Mouse (Mus musculus) layer of hippocampus, adult 9-11 months (tissue): ENCODE data around the gene Ppat.
"Not testable (repeated sequence)": the region's sequence is repeated elsewhere in the genome, so short reads cannot be mapped to it uniquely, and the experiment has no call there.

Experiments
- DNase-seq: peaks from one replicate; pipeline ENCODE4 v3.0.0; 2022

Ppat gene

DNA sequence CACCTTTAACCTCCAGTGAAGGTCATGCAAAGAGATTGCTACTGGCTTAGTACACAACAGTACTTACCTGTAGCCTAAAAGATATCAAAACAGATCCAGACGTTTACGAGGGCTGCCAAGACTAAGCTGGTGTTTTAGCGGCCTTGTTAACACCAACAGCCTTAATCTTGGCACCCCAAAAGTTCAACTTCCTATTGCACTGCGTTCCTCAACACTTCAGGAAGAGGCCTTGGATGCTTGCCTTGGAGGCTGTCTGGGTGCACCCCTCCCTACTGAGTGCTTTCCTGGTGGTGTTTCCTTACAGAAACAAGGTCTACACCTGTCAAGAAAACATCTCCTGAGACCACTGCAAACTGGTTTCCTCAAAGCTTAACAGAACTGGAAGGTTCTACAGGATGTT is 4.2 kb downstream of the Ppat start:
- no peak for DNase-seq

- no peak for DNase-seq
Measured at GRCm38 (mm10) chr5:76945678-76946033, 5.7 kb downstream of the Ppat start.

DNA sequence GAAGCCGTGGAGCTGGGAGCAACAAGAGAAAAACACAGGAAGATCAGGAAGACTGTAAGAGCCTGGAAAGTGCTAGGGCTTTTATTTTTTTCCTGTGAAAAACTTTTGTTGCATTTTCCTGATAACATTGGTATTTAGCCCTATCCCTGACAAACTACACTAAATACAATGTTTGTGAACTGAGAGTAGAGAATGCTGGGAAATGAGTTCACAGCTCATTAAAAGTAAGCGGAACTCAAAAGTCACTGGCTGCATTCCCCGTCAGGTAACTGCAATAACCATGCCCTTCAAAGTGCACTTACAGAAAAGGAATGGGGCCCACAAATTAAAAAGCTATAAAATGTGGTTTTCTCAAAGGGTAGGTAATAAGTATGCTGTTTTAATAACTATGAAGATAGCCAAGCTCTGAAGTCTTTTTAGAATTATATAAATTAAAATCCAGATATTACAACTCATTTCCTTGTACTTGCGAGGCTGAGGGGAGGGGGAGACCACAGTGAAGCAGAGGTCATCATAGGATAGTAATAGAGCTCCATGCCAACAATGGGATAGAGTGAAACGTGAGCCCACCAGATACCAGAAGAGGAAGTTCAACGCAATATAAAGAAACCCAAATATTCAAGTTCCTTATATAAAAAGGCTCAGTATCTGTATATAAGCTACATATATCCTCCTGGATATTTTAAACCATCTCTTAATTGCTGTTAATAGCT is 6.3 kb downstream of the Ppat start:
- no peak for DNase-seq

GRCm38 (mm10) chr5:76942505-76942904 is 8.9 kb downstream of the Ppat start:
- DNase-seq = no peak

- no peak for DNase-seq
Measured at GRCm38 (mm10) chr5:76941975-76942374, 9.4 kb downstream of the Ppat start.

DNA sequence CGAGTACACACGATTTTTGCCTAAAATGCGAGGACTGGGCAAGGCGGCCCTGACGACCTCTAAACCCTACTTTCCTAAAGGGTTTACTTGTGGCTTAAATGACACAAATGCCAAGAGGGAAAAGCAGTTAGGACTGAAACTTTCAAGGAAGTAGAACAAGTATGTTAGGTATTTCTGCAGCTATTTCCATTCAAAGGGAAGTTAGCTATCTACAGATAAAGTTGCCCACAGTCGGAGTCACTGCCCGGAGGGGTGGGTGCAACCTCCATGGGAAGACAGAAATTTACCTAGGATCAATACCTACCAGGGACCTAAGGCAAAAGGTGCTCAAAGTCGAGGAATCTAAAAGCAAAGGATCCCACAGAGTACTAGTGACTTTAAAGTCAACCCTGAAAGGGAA is 11.7 kb downstream of the Ppat start:
- no peak for DNase-seq

- no peak for DNase-seq
Measured at GRCm38 (mm10) chr5:76929180-76929877, 22.0 kb downstream of the Ppat start.

DNA sequence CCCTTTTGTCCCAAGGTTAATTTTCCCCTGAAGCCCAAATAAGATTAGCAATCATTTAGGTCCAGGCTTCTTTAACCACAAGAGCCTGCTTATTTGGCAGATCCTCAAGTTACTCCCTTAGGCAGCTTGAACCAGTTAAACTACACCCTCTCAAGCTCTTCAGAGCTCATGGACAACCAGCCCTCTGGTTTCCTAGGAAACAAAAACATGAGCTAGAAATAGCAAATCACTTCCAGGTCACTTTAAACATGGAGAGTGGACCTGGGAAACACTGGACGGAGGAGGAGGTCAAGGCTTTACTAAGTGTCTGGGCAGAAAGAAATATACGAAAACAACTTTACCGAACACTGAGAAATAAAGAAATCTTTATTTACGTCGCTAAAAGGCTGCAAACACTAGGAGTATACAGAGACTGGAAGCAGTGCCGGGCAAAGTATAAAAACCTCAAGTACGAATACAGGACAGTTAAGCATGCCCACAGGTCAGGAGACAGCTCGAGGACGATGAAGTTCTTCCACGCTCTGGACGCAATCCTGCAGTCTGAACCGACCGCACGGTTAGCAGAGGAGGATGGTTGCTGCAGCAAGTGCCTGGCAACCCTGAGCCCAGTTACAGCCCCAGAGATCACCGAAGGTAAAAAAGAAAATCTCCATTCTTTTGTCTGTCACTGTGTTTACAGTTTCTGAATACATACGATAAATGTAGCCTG is 23.1 kb downstream of the Ppat start:
- peak; percentile 51 for DNase-seq

- no peak for DNase-seq
Measured at GRCm38 (mm10) chr5:76924296-76924695, 27.1 kb downstream of the Ppat start.

- DNase-seq = peak; percentile 35
Measured at GRCm38 (mm10) chr5:76923428-76923827, 27.9 kb downstream of the Ppat start.

GRCm38 (mm10) chr5:76922833-76923232 is 28.5 kb downstream of the Ppat start:
- no peak for DNase-seq

- not testable (repeated sequence) for DNase-seq
Measured at GRCm38 (mm10) chr5:76912522-76912921, 38.9 kb downstream of the Ppat start.

DNA sequence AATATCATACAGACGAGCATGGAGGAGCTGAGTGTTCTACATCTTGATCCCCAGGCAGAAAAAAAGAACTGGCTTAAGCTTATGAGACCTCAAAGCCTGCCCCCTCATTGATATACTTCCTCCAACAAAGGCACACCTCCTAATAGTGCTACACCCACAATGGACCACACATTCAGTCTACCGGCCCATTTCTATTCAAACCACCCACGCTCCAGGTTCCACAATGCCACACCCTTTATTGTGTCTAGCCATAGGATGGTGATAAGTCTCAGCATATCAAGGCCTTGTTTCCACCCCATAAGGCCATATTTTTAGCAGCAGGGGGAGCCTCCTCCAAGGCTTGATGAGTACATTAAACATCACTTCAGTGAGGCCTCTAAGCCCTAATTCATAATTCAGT is 40.6 kb downstream of the Ppat start:
- no peak for DNase-seq

DNA sequence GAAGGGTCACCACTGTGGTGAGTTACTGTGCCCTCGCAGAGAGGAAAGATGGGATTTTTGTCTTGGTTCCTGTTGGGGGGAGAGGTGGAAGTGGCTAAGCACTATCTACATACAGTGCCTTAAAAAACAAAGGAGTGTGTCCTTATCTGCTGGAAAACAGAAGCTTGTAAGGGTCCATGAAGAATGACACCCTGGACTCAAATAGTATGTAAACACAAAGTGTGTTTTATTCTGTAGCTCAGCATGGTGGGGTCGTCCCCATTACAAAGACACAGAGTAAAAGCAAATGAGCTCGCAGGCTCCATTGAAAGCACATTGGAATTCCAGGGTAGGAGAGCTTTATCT is 45.3 kb downstream of the Ppat start:
- DNase-seq = no peak

DNA sequence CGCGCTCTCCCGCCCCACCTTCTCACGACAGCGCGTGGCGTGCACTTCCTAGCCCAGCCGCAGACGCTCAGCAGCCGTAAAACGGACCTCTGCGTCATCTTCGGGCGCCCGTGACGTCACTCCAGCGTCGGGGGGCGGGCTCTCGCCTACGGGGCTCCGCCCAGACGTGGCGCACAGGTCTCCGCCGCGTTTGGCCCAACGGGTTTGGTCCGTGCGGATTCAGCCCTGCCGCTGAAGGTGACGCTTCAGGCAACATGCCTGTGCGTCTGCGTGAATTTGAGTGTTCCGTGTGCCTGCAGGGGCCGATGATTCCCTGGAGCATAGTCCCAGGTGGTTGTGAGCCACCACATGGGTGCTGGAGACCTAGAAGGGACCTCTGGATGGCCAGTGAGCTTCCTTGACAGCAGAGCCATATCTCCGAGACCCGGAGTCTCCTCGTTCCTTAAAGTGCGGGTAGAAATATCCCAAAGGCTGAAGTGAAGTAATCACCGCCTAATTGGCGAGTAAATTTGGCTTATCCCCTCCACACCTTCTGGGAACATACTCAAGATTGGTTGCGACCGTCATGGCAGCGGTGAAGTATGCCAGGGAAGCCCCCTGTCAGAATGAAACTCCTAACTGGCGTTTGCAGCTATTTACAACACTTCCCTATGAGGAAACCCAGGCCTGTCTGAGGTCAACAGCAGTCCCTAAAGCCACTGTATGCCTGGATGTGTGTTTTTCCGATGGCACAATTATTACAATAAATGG is 45.8 kb downstream of the Ppat start, which contains the start of gene Aasdh:
Gene Aasdh (minus strand): TSS at position 110 of the 750 bp plus-strand sequence.
- DNase-seq = peak; percentile 92

DNA sequence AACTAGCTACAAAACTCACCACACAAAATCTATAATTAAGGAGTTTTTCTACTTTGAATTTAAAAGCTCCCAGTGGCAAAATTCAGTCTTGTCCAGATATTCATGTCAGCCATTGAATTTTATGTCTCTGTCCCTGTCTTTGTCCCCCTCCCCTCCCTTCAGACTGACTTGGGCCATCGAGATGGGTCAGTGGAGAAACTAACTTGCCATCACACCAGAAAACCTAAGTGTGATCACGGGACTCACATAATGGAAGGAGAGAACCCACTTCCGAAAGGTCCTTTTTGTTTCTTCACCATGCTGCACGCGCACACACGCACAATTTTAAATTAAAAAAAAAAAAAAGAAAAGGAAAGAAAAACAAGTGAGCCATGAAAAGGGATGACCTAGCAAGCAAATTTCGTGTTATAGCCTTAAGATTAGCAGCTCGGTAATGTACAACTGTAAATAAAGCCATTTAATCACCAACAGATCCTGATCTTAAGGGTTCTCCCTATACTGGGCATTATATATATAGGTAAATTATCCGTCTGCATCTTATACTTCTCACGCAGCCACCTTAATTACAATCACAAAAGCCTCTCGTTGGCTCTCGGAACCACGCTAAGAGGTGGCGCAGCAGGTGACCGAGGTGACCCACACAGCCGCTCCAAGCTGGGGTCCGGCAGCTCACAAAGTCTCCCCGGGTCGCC is 46.5 kb downstream of the Ppat start:
- DNase-seq = no peak

DNA sequence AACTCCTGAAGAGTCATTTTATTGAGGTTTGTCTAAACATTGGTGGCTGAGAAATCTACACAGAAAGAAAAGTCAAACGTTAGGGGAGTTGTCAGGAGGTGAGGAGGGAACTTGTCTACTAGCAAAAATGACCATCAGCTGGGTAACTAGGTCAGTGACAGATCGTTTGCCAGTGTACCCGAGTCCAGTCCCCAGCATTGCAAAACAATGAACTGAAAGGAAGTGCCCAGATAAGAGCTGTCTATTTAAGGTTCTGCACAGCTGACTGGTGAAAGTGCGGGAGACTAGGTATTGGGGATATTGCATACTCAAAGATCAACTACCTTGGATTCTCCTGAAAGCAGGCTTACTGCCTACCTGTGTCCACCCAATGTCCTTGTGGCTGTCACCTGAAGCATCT is 49.2 kb downstream of the Ppat start:
- no peak for DNase-seq

GRCm38 (mm10) chr5:76893084-76893483 is 58.3 kb downstream of the Ppat start:
- DNase-seq = no peak

DNA sequence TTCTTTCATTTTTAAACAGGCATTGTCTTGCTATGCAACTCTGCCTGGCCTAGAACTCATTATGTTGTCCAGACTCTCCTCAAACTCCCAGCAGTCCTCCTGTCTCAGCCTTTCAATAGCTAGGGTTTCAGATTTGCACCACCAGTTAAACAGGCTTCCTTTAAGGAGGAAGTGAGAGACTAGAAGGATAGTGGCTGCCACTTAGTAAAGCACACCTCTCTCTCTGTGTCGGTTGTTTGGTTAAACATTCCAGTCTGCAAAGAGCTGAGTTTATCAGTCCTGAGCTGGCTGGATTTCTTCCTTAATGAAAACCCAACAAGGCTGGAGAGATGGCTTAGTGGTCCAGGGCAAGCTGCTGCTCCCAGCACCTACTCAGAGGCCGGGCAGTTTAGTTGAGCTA is 58.8 kb downstream of the Ppat start:
- DNase-seq = no peak

GRCm38 (mm10) chr5:76887011-76887410 is 64.4 kb downstream of the Ppat start:
- no peak for DNase-seq

DNA sequence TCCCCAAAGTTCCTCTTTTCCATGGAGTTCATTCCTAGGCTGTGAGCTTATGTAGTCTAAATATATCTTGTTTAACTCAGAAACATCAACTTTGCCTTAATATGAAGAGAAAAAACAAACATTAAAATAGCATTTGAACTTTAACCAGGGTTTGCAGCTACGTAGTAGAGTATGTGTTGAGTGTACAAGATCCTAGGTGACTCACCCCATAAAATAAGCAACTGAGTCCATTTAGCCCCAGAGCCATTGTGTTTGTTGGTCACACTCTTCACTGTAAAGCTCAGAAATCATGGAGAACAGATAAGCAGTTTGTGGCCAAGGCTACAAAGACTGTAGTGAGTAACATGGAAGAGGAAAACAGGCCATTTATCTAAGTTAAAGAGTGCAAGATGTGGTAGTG is 67.3 kb downstream of the Ppat start:
- no peak for DNase-seq

GRCm38 (mm10) chr5:76876106-76876758 is 75.1 kb downstream of the Ppat start:
- DNase-seq = no peak
